Mouse (Mus musculus) brown adipose tissue, adult 24 weeks (tissue): ENCODE data around the gene 1700029P11Rik. TPM values are rescaled to one million over a fixed set of nuclear protein-coding genes. Genes with fewer than 3 reads are reported as not detected.

Experiments
- H3K27ac ChIP-seq: fragments of 200-500 bp; replicated peaks from 2 replicates; pipeline ENCODE4 v1.5.1; 2012; ENCODE audit warnings: low read depth, mild to moderate bottlenecking, low read length
- H3K4me1 ChIP-seq: fragments of 200-500 bp; 2 replicates; pipeline ENCODE4 v1.6.1; 2012; ENCODE audit warnings: low read length, mixed read lengths; ENCODE audit not compliant: control insufficient read depth, insufficient read depth, insufficient read length
- H3K4me3 ChIP-seq: fragments of 200-500 bp; 2 replicates; pipeline ENCODE4 v1.5.1; 2012; ENCODE audit warnings: low read depth, mild to moderate bottlenecking, low read length, moderate library complexity; ENCODE audit not compliant: insufficient read depth
- polyA plus RNA-seq: library from polyadenylated mRNA; stranded (reverse); fragments of >200 nt; gene quantifications from 2 replicates; pipeline ENCODE4 v1.2.4, GENCODE M21; 2012; ENCODE audit not compliant: missing spikeins, insufficient read depth, insufficient read length

Gene 1700029P11Rik
- not detected in 2 replicates for polyA plus RNA-seq

- Histone ChIP-seq H3K4me3 (no peak within 1 kb of the TSS), H3K4me1 (no peaks in the 10 kb centered on the region), H3K27ac (no peak within 1 kb of the TSS)
Observed at GRCm38 (mm10) chr15:81980321-81980720, at the start of gene 1700029P11Rik. TSS of gene 1700029P11Rik (plus strand) at chr15:81980540.

- peaks cover 3% of the 10 kb centered on the region; the same call in 1 of the 2 replicates for H3K4me1 ChIP-seq
- H3K27ac ChIP-seq, result no peak overlapping the region
- no peak overlapping the region for H3K4me3 ChIP-seq
Observed at GRCm38 (mm10) chr15:81932951-81933470, 47.3 kb upstream of the 1700029P11Rik start.

DNA sequence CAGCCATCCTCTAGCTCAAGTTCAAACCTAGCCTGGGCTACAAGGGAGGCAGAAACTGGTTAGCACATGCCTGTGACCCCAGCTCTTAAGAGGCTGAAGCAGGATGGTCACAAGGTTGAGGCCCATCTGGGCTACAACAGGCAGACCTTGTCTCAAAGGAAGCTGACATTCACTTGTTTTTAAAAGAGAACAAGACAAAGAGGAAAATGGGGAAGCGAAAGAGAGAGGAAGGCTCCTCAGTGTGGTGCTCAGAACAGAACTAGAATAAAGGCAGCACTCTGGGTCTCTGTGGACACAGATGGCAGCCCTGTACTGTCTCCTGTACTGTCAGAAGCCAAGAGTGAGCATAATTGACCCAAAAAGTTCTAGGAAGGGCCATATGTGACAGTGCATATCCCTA lies 46.4 kb upstream of the 1700029P11Rik start:
- Histone ChIP-seq H3K4me3 (no peak overlapping the region), H3K27ac (no peak overlapping the region), H3K4me1 (no peaks in the 10 kb centered on the region)

DNA sequence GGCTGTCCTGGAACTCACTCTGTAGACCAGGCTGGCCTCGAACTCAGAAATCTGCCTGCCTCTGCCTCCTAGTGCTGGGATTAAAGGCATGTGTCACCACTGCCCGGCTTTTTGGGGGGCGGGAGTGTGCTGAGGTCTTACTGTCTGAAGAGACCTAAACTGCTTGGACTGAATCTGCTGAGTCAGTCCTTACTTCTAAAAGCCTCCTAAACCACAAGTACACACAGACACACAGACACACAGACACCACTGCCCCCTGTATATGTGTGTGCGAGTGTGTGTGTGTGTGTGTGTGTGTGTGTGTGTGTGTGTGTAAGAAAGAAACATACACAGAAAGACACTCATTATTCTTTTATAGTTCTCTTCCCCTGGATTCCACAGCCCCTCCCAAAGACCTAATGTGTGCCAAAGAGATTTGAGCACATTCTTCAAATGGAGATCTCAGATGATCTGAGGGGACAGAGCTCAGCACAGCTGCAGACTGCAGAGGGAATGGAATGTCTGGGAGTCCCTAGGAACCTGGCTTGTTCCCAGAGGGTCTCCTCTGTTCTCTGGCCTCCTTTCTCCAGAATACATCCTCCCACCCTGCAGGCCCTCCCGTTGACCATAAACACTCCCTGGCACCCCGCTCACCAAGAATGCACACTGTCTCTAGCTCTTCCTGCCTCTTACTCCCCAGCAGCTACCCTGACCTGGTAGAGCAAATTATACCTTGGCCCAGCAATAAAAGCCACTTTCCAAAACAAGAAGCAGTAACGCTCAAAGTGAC lies 44.3 kb upstream of the 1700029P11Rik start:
- Histone ChIP-seq H3K4me1 (no peaks in the 10 kb centered on the region), H3K4me3 (no peak overlapping the region), H3K27ac (no peak overlapping the region)

DNA sequence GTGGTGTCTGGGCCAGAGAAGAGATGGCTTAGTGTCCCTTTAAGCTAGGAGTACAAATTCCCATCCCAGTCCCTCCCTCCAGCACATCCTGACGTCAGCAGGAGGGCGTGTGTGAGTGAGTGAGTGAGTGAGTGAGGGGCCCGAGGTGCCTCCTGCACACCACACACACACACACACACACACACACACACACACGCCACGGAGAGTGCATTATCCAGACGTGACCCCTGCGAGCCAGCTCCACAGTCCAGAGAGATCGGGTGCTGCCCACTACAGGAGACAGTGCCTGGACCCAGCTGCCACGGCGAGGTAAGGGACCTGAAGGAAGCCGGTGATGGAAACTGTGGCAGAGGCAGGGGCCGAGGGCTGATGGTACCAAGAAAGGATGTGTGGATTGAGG lies 43.7 kb upstream of the 1700029P11Rik start, which contains the start of gene Csdc2:
TSS of gene Csdc2 (plus strand) at position 81 of the 400 bp plus-strand sequence.
- H3K27ac ChIP-seq, result no peak within 1 kb of the TSS
- H3K4me1 ChIP-seq, result no peaks in the 10 kb centered on the region
- peak within 1 kb of the TSS; percentile 24; the same call in 1 of the 2 replicates for H3K4me3 ChIP-seq

- Histone ChIP-seq H3K4me1 (no peaks in the 10 kb centered on the region), H3K4me3 (no peak overlapping the region), H3K27ac (no peak overlapping the region)
Observed at GRCm38 (mm10) chr15:81937098-81937972, 43.0 kb upstream of the 1700029P11Rik start.

DNA sequence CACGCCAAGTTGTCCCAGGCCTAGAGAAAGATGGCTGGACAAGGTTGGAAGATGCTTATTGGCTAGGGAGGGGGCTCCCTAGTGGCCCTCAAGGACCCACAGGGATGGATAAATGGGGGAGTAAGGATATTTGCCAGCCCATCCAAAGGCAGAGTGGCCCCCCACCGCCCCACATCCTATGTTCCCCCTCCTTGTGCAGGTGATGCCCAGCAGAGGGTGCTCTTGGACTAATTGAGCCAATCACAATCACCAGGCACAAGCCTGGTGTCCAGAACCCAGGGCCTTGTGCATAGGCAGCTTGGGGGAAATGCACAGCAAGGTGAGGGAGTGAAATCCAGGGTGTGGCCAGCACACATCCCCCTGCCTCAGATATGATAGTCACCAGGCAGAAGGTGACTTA lies 42.1 kb upstream of the 1700029P11Rik start:
- no peaks in the 10 kb centered on the region for H3K4me1 ChIP-seq
- no peak overlapping the region for H3K27ac ChIP-seq
- H3K4me3 ChIP-seq, result no peak overlapping the region

DNA sequence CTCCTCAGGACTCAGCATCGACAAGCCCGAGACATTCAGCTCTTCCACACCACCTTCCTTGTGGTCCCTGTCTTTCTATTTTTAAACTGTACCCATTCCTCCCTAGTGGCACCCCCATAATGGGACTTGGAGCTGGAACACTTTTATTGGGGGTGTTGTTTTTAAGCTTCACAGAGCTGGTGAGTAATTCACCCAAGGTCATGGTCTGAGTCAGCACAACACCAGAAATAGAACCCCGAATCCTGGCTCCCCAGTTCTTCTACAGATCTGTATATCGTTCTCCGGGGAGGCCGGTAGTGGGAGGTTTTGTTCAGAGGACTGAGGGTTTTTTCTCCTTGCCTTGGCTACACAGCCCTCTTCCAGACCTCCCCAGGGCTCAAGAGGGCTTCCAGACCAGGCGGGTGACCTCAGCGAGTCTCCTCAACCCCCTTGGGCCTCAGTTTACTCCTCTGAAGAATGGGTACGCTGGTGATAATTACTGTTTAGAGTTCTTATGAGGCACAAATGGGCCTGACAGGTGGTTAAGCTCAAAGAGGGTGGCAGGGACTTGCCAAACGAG lies 41.1 kb upstream of the 1700029P11Rik start:
- no peak overlapping the region for H3K27ac ChIP-seq

GRCm38 (mm10) chr15:81939774-81940173 lies 40.6 kb upstream of the 1700029P11Rik start:
- H3K4me1 ChIP-seq, result no peaks in the 10 kb centered on the region
- no peak overlapping the region for H3K4me3 ChIP-seq
- no peak overlapping the region for H3K27ac ChIP-seq

More for the DNA sequence above, 41.1 kb upstream of the 1700029P11Rik start:
- no peak overlapping the region for H3K4me3 ChIP-seq
- no peaks in the 10 kb centered on the region for H3K4me1 ChIP-seq

DNA sequence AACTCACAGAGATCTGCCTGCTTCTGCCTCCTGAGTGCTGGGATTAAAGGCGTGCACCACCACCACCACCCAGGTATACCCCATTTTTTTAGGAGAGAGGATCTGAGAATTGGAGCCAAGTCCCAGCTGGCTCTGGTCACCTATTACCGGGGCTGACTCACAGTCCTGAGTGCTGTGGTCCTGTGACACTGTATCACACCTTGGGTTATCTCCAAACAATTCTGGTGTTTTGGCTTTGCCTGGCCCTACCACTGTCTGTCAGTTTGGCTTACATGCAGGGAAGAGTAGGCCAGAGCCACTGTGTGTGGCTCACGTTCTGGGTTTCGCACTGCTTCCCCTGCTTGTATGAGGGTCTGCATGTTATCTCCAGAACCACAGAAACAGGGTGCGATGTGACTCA lies 40.1 kb upstream of the 1700029P11Rik start:
- Histone ChIP-seq H3K4me1 (no peaks in the 10 kb centered on the region), H3K4me3 (no peak overlapping the region), H3K27ac (no peak overlapping the region)

- H3K4me3 ChIP-seq, result no peak overlapping the region
- H3K4me1 ChIP-seq, result no peaks in the 10 kb centered on the region
- H3K27ac ChIP-seq, result no peak overlapping the region
Observed at GRCm38 (mm10) chr15:81941010-81941409, 39.3 kb upstream of the 1700029P11Rik start.

GRCm38 (mm10) chr15:81943176-81943749 lies 37.1 kb upstream of the 1700029P11Rik start:
- Histone ChIP-seq H3K4me3 (no peak overlapping the region), H3K27ac (no peak overlapping the region), H3K4me1 (no peaks in the 10 kb centered on the region)

DNA sequence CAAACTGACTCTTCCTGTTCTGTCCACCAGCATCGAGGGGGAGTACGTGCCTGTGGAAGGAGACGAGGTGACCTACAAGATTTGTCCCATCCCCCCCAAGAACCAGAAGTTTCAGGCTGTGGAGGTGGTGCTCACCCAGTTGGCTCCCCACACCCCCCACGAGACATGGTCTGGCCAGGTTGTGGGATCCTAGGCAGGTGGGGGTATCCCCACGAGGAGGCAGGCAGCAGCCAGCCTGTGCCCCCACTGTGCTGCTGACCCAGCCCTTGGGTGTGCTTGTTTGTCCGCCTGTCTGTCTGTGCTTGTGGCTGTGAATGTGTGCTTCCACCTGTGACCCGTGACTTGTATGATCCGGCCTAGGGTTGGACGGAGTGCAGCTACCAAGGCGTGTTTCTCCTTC lies 31.3 kb upstream of the 1700029P11Rik start:
- Histone ChIP-seq H3K27ac (no peak overlapping the region), H3K4me3 (no peak overlapping the region), H3K4me1 (no peaks in the 10 kb centered on the region)

DNA sequence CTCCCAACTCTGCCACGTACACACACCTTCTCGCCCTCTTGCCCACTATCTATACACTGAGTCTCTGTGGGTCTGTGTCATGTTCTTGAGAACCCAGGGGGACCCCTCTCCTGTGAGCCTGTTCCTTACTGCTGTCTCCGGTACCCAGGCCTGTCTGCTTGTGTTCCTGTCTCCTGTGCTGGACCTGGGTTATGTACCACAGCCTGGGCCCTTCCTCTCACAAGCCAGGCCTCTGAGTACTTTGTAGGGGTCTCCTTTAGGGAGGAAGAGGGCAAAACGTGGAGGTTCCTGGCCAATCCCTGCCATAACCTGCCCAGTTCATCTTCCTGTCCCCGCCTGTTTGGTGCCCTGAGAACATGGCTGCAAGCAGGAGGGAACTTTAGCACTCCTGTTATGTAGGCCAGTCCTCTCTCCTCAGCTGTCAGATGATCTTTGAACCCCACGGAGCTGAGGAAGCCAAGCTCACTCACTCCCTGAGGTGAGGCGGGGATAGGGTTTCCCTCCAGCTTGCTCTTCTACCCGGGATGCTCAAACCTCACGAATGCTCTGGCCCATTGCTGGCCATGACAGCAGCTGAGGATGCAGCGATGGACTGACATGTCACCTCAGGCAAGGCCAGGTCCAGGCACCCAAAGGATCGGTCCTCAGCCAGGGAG lies 30.7 kb upstream of the 1700029P11Rik start:
- no peak overlapping the region for H3K4me3 ChIP-seq
- H3K27ac ChIP-seq, result no peak overlapping the region
- no peaks in the 10 kb centered on the region for H3K4me1 ChIP-seq
